Mouse (Mus musculus): ENCODE measurements around the gene Tmco1.

The Tmco1 gene

GRCm38 (mm10) chr1:167369905-167370304, 61.7 kb downstream of the Tmco1 start:
- peak; percentile 95 for DNase-seq (ENCODE audit: low read depth, low spot score)

GRCm38 (mm10) chr1:167372739-167373138, 64.6 kb downstream of the Tmco1 start:
- no peak for DNase-seq (ENCODE audit: low read depth, low spot score)

DNA sequence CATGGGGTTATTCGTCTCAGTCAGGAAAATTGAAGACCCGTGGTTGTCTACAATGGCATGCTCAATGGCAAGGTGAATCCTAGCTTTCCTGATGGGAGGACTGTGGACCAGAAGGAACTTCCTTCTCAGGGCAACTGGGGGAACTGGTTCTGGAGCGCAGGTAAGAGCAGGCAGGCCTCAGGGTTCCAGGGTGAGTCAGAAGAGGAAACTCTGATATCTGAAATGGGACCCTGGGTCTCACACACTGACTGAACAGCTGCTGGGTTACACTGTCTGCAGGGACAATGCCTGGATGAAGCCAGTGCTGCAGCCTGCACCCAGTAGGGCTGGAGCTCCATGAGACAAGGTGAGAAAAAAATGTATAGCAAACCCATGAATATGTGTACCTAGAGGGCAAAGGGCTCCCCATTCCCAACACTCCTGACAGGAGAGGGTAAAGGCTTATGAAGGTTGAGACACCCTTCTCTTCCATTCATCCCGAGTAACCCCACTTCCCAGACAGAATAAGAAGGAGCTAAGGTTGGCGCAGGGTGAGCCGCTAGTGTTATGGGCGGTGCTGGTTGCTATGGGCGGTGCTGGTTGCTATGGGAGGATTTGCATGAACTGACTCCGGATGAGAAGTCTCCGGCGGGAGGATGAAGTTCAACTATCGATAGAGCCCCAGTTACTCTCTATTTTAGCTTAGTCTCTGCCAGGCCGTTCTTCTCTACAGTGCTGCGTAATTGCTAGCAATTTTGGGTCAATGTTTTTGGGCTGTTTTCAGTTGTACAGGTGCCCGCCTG, 66.0 kb downstream of the Tmco1 start:
- DNase-seq (ENCODE audit: low read depth, low spot score): peak; percentile 89

GRCm38 (mm10) chr1:167374942-167375341, 66.8 kb downstream of the Tmco1 start:
- DNase-seq (ENCODE audit: low read depth, low spot score): no peak

DNA sequence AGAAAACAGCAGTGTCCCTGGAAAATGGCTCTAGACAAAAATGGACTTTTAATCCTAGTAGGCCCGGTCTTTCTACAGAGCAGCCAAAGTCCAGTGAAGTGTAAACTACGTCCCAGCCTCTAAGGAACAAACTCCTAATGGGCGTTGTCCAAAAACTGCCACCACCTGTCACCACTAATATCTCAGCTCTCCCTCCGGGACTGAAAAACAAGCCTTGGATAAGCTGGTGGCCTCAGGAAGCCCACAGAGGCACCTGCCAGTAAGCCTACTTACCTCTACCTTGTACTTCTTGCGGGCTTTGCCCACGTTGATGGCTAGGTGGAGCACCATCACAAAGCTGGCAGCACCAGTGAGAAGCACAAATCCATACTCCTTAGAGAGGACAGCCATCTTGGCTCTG, 69.8 kb downstream of the Tmco1 start:
- no peak for DNase-seq (ENCODE audit: low read depth, low spot score)

GRCm38 (mm10) chr1:167379751-167380150, 71.6 kb downstream of the Tmco1 start:
- DNase-seq (ENCODE audit: low read depth, low spot score): peak; percentile 43

DNA sequence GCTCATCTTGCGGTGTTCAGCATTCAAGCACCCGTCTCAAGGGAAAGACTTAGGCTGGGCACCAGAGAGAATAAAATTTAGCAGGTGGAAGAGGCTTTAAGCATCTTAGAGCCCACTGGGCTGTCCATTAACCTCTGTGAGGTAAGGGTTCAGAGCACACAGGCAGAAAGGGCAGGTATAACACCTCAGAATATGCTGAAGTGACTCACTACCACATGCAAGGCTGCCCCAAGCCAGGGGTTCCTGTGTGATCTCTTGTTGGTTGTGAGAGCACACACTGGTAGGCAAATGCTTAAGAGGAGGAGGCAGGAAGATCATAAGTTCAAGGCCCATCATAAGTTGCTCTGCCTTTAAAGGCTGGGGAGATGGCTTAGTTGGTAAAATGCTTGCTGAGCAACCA, 72.0 kb downstream of the Tmco1 start:
- no peak for DNase-seq (ENCODE audit: low read depth, low spot score)

- DNase-seq (ENCODE audit: low read depth, low spot score): no peak
Observed at GRCm38 (mm10) chr1:167381050-167382015, 73.2 kb downstream of the Tmco1 start.

DNA sequence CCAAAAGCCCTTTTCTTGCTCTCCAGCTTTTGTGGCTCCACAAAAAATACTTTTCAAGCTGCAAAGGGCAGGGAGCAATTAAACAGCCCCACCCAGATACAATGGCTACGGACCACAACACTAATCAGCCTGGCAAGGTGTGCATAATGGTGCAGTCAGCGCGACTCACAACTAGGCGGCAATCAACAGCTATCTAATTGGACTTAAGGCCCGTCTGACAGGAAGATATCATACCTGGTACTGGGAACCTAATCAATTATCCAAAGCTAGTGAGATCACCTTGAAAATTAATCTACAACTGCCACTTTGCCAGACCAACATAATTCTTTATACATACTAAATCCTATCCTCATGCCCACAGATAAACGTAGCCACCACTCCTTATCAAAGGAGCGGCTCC, 74.1 kb downstream of the Tmco1 start:
- no peak for DNase-seq (ENCODE audit: low read depth, low spot score)

- peak; percentile 34 for DNase-seq (ENCODE audit: low read depth, low spot score)
Observed at GRCm38 (mm10) chr1:167382763-167383162, 74.6 kb downstream of the Tmco1 start.

DNA sequence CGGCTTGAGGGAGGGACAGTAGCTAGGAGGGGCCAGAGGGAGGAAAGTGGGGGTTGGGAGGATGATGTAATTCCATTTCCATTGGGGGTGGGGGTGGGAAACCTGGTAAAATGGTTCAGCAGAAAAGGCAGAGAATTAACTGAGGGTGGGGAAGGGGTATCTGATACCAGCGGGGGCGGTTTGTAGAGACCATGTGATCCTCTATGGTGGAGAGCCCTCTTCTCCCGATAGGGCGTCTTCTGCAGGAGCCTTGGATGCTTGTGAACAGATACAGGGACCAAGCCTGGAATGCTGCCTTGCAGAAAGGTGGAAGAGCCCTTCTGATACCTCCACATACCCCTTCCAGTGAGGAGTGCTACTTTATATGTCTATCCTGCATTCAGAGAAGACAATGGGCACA, 75.0 kb downstream of the Tmco1 start:
- DNase-seq (ENCODE audit: low read depth, low spot score): no peak
